Mouse (Mus musculus) central nervous system, embryonic 18 days (tissue): ENCODE results near the gene Pes1. TPM values are rescaled to one million over a fixed set of nuclear protein-coding genes. Genes with fewer than 3 reads are reported as not detected.

Experiments
- polyA plus RNA-seq: library from polyadenylated mRNA; depleted of rRNA; stranded (reverse); fragments of >200 nt; gene quantifications from 2 replicates; pipeline ENCODE4 v1.2.3, GENCODE M21; 2012; rRNA removed

Pes1 gene
- polyA plus RNA-seq, result 52.6 and 54.8 TPM in 2 replicates

GRCm38 (mm10) chr11:3963610-3964415 lies at the start of gene Pes1:
Gene Pes1, plus strand, starts transcription at chr11:3963975.

DNA sequence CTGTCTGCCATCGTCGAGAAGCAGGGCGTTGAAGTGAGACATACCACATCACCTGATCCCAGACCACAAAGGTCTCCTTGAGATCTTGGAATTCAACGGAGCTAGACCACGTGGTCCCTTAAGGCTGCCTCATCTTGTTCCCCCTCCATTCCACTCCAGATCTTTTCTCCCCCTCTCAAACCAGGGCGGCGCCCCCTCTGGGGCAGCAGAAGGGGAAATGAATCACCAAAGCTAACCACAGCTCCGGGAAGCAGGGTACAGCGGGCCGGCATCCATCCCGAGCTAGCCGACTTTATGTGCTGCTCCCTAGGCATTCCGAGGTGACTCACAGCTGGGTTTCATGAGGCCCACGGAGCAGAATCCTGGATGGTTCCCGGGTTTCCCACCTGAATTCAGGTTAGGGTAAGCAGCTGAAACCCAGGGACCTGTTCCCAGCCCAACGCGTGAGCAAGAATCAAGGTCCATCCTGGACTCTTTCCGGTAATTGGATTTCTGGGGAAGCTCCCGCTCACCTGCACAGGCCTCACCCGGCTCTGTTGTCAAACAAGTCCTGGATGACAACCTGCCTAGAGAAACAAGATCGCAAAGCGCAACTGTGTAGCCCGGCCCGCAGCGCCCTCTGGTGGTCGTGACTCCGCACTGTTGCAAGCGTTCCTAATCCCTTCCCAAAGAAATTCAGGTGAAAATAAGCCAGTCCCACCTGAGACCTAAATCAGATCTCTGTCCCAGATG lies 49.5 kb upstream of the Pes1 start, which contains the start of gene Slc35e4:
Gene Slc35e4 (minus strand): TSS at position 556 of the 732 bp plus-strand sequence.

GRCm38 (mm10) chr11:3931511-3932211 lies 32.1 kb upstream of the Pes1 start, which contains the start of gene Tcn2:
Gene Tcn2, minus strand, starts transcription at chr11:3932159.

DNA sequence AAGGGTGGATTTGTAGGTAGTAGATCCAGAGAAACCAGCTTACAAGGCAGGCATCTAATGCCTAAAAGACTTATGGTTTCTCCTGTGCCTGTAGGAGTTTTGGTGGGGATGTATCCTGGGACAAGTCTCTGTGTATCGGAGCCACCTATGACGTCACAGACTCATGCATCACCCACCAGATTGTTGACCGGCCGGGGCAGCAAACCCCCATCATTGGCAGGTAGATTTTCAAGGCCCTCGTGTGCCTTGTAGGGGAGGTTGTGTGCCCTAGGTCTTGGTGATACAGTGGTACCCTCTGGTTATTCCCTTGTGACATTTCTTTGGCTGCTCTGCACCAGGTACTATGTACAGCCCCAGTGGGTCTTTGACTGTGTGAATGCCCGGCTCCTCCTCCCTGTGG lies 12.9 kb downstream of the Pes1 start, which contains the start of gene 4930556J24Rik:
Gene 4930556J24Rik (minus strand): TSS at position 101 of the 400 bp plus-strand sequence.

DNA sequence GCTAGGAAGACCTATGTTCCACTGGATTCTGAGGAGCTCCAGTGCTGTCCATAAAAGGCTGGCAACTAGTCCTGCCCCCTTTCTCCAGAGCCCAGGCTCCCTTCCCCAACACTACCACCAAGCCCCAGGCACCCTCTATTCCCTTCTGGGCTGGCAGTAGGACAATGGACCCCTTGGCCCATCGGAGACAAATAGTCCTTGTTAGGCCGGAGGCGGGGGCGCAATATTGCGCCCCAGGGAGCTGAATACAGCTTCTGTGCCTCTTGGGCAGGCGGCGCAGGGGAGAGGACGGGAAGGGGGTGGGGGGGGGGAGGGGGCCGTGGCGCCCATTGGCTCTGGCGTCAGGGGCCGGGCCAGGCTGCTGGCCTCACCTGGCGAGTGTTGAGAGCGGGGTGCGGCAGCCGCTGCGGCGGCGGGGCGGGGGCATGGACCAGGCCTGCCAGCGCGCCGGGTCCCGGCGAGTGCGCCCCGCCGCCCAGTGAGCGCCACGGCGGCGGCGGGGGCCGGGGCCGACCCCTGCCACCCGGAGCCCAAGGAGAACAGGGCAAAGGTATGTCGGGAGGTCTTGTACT lies 19.6 kb downstream of the Pes1 start, which contains the start of gene Gal3st1:
Gene Gal3st1 (plus strand): TSS at position 346 of the 572 bp plus-strand sequence.

Other genes with a start within 250 kb of the Pes1 start
- 37.8 and 38.4 TPM in 2 replicates for gene Osbp2, start 100.1 kb upstream of the Pes1 start, polyA plus RNA-seq
- gene 4921536K21Rik, start 68.9 kb upstream of the Pes1 start, polyA plus RNA-seq, result 0.63 and 0.74 TPM in 2 replicates
- gene Dusp18, start 68.7 kb upstream of the Pes1 start, polyA plus RNA-seq, result 18.3 and 21.1 TPM in 2 replicates
- 17.3 and 18.8 TPM in 2 replicates for gene Slc35e4, start 49.3 kb upstream of the Pes1 start, polyA plus RNA-seq
- 16.9 and 17.0 TPM in 2 replicates for gene Tcn2, start 31.8 kb upstream of the Pes1 start, polyA plus RNA-seq
- gene 4930556J24Rik, start 12.8 kb downstream of the Pes1 start, polyA plus RNA-seq, result not detected in 2 replicates
- 8.3 and 10.2 TPM in 2 replicates for gene Gal3st1, start 19.7 kb downstream of the Pes1 start, polyA plus RNA-seq
- gene Sec14l4, start 67.5 kb downstream of the Pes1 start, polyA plus RNA-seq, result 0.03 TPM in 1 of 2 replicates, not detected in the other
- gene Sec14l3, start 100.9 kb downstream of the Pes1 start, polyA plus RNA-seq, result 1.5 and 2.0 TPM in 2 replicates
- gene Mtfp1, start 131.5 kb downstream of the Pes1 start, polyA plus RNA-seq, result 9.8 and 10.4 TPM in 2 replicates
- gene Sec14l2, start 159.4 kb downstream of the Pes1 start, polyA plus RNA-seq, result 6.6 and 8.3 TPM in 2 replicates
- 65.9 and 70.1 TPM in 2 replicates for gene Rnf215, start 171.2 kb downstream of the Pes1 start, polyA plus RNA-seq
- 15.6 and 16.7 TPM in 2 replicates for gene Ccdc157, start 196.3 kb downstream of the Pes1 start, polyA plus RNA-seq
- gene Sf3a1, start 196.4 kb downstream of the Pes1 start, polyA plus RNA-seq, result 52.0 and 56.7 TPM in 2 replicates
- gene Tbc1d10a, start 222.8 kb downstream of the Pes1 start, polyA plus RNA-seq, result 52.2 and 55.8 TPM in 2 replicates